Mouse (Mus musculus) heart, postnatal 0 days (tissue): ENCODE data around the gene Avil. TPM values are rescaled to one million over a fixed set of nuclear protein-coding genes. Genes with fewer than 3 reads are reported as not detected.

Source experiments
- ATAC-seq: fragments of 200-750 bp; cut with Nextera tagmentation; 2 replicates; pipeline ENCODE4 v1.8.0; 2017; ENCODE audit warnings: low read depth, moderate number of reproducible peaks, moderate library complexity; ENCODE audit not compliant: insufficient read depth
- DNase-seq: peaks from one replicate; pipeline ENCODE4 v3.0.0-alpha.2; 2016; ENCODE audit warnings: low spot score
- H3K27ac ChIP-seq: fragments of 300-500 bp; sonication (generic); 2 replicates; pipeline ENCODE4 v1.5.1; 2014; ENCODE audit warnings: low read depth, mild to moderate bottlenecking
- H3K27me3 ChIP-seq: fragments of 300-500 bp; sonication (generic); 2 replicates; pipeline ENCODE4 v1.6.1; 2014; ENCODE audit warnings: low read length, mixed read lengths; ENCODE audit not compliant: control insufficient read depth, insufficient read depth
- H3K36me3 ChIP-seq: fragments of 300-500 bp; sonication (generic); replicated peaks from 2 replicates; pipeline ENCODE4 v1.6.1; 2014; ENCODE audit warnings: low read length, mixed read lengths; ENCODE audit not compliant: control insufficient read depth, insufficient read depth
- H3K4me1 ChIP-seq: fragments of 300-500 bp; sonication (generic); 2 replicates; pipeline ENCODE4 v1.6.1; 2014; ENCODE audit warnings: antibody characterized with exemption; ENCODE audit not compliant: control insufficient read depth, insufficient read depth
- H3K4me2 ChIP-seq: fragments of 300-500 bp; sonication (generic); 2 replicates; pipeline ENCODE4 v1.6.1; 2014; ENCODE audit warnings: low read depth, mild to moderate bottlenecking, low read length, moderate library complexity
- H3K4me3 ChIP-seq: fragments of 300-500 bp; sonication (generic); 2 replicates; pipeline ENCODE4 v1.5.1; 2014; ENCODE audit warnings: low read depth, low read length
- H3K9ac ChIP-seq: fragments of 300-500 bp; sonication (generic); replicated peaks from 2 replicates; pipeline ENCODE4 v1.6.1; 2014; ENCODE audit warnings: low read depth, low read length, mixed read lengths
- H3K9me3 ChIP-seq: fragments of 300-500 bp; sonication (generic); replicated peaks from 2 replicates; pipeline ENCODE4 v1.6.1; 2016; ENCODE audit warnings: low read length; ENCODE audit not compliant: control insufficient read depth
- CTCF ChIP-seq: IDR thresholded peaks from 2 replicates; pipeline ENCODE4 v1.5.1; 2016; ENCODE audit warnings: antibody characterized with exemption, control low read depth, low read depth
- EP300 ChIP-seq: IDR thresholded peaks from 2 replicates; pipeline ENCODE4 v1.6.1; 2016; ENCODE audit warnings: antibody characterized with exemption, low read depth
- WGBS: fragments of 180-500 bp; shearing (Covaris S2); extraction: QIAGEN DNeasy Blood & Tissue Kit; methylation state at CpG from one replicate; pipeline ENCODE4 v1.1.7; 2014; 5-methylcytosine and 5-hydroxymethylcytosine counted together
- polyA plus RNA-seq: library from polyadenylated mRNA; unstranded; fragments of >200 nt; fragmentation: Nextera tagmentation; extraction: Ambion mirVana; gene quantifications from 2 replicates; pipeline ENCODE4 v1.2.1, GENCODE M21; 2015
- total RNA-seq: library from RNA; depleted of rRNA; stranded (reverse); fragments of >200 nt; gene quantifications from 2 replicates; pipeline ENCODE4 v1.2.3, GENCODE M21; 2014; ENCODE audit warnings: low replicate concordance

The Avil gene
- total and polyA plus RNA-seq, 2 experiments from 2014 or later = 0.04 to 0.07 TPM

DNA sequence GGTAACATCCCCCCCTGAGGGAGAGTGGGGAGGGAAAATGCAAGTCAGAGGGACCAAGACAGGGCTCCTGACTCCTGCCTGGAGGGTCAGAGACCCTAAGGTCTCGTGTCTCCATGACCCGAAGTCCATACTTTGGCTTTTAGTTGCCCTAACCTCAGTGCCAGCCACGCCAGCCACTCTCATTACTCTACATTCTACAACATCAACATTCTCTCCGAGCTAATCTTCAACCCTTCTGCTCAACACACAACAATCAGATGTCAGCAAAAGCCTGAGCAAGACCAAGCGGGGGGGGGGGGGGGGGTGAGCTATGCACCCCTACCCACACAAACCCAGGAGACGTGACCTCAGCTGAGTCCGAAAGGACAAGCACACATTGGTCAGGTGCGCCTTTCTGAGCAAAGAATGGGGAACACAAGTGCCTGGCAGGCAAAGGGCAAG, 32.8 kb downstream of the Avil start:
- Histone ChIP-seq H3K27ac (no peak overlapping the region), H3K4me1 (no peaks in the 10 kb centered on the region), H3K27me3 (no peaks in the 10 kb centered on the region), H3K4me2 (no peak overlapping the region), H3K36me3 (peaks cover 9% of the 10 kb centered on the region), H3K4me3 (no peak overlapping the region), H3K9me3 (no peaks in the 10 kb centered on the region), H3K9ac (no peak overlapping the region)
- DNase-seq = no peak
- TF ChIP-seq CTCF = no peak
- TF ChIP-seq EP300 = no peak
- ATAC-seq = no peak
- WGBS = 74% methylated on average over 8 of the region's 8 CpGs

DNA sequence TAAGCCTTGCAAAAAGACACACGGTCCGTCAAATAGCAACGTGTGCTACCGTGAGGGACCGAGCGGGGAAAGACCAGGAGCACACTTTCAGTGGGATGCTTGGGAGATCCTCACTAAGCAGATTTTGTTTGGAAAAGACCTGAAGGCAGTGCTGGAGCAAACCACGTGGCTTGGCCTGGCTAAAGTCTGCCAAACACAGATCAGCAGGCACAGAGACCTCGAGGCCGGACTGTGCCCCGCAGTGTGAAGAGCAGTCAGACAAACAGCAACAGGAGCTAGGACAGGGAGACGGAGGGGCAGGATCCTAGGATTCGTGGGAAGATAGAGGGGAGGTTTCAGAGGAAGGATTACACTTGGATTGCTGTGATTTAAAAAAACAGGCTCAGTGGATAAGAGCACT, 35.8 kb downstream of the Avil start:
- H3K9me3 ChIP-seq = no peaks in the 10 kb centered on the region
- H3K27me3 ChIP-seq = peaks cover 10% of the 10 kb centered on the region; the same call in 1 of the 2 replicates
- H3K27ac ChIP-seq = no peak overlapping the region
- 79% methylated on average over 12 of the region's 12 CpGs for WGBS
- H3K4me1 ChIP-seq = peaks cover 3% of the 10 kb centered on the region; the same call in 1 of the 2 replicates
- no peaks in the 10 kb centered on the region for H3K36me3 ChIP-seq
- ATAC-seq (no peak), DNase-seq (no peak)
- no peak overlapping the region for H3K9ac ChIP-seq
- no peak overlapping the region for H3K4me3 ChIP-seq
- no peak for TF ChIP-seq CTCF
- no peak for TF ChIP-seq EP300
- no peak overlapping the region for H3K4me2 ChIP-seq

DNA sequence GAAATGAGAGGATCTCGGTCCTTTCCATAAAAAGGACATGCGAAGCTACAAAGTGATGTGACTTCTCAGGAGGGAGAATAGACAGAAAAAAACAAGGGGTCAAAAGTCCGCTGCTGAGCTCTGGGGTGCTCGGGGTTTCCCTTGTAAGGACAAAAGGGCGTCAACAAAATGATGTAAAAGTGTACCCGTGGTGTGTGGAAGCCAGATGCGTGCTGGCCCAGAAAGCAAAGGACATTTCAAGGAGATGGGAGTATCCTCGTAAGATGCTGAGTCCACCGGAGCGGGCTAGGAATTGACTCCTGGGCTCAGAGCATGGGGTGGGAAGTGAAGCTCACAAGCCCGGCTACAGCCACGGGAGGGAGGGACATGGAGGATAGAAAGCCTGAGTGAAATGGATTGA, 37.1 kb downstream of the Avil start:
- H3K4me3 ChIP-seq = no peak overlapping the region
- H3K9ac ChIP-seq = no peak overlapping the region
- H3K9me3 ChIP-seq = no peaks in the 10 kb centered on the region
- no peak for ATAC-seq
- WGBS = 66% methylated on average over 12 of the region's 12 CpGs
- peaks cover 10% of the 10 kb centered on the region; the same call in 1 of the 2 replicates for H3K27me3 ChIP-seq
- no peak overlapping the region for H3K27ac ChIP-seq
- no peak for DNase-seq
- H3K4me2 ChIP-seq = no peak overlapping the region
- H3K4me1 ChIP-seq = peaks cover 11% of the 10 kb centered on the region; the same call in 1 of the 2 replicates
- TF ChIP-seq EP300 (no peak), CTCF (no peak)
- no peaks in the 10 kb centered on the region for H3K36me3 ChIP-seq

DNA sequence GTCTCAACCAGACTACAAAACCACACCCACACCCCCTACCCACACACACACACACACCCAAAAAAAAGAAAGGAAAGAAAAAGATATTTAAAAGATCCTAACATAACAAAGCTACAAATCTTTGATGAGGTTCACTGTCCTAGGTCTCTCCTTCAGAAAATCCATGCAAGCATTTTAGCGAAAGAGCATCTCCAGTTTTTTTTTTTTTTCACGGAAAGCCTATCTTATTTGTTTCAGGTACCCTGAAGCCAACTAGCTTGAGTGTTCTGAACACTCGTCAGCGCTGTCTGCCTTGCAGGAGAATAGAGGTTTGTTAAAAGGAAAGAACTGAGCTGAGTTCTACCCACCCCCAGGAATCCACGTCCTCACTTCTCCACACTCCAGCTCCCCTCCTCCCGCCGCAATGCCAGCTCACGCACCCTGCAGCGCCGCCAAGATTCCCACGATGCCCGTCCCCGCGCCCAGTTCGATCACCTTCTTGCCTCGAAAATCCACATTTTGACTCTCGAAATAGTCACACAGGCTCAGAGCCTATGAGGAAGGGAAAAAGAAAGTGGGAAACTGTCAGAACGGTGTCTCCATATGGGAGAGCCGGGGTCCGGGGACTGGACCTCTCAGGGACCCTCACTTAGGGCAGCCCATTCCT, 40.2 kb downstream of the Avil start:
- H3K27ac ChIP-seq = no peak overlapping the region
- 1% methylated on average over 20 of the region's 20 CpGs for WGBS
- H3K9me3 ChIP-seq = no peaks in the 10 kb centered on the region

DNA sequence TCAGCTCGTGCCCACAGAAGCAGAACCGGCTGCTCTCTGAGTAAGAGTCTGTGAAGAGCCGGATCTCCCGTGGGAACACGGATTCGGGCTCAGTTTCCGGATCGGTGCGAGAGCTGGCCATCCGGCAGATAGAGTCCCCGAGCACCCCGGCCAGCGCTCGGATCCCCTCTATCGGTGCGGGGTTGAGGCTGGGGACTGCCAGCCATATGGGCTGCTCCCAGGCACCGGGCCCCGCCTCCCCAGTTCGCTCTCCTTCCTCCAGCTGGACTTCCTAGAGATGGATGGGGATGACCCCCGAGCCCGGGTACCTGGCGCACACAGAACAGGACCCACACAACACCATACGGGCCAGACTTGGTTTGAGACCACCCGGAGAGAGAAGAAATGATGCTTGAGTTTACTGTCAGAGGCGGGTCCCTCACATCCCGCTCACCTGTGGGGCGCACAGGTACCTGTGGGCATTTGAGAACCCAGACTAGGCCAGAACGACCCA, 40.8 kb downstream of the Avil start, which contains the start of the genes Mettl1 and Eef1akmt3:
Gene Mettl1, plus strand, starts transcription at position 141 of the 493 bp plus-strand sequence.
Gene Eef1akmt3, minus strand, starts transcription at position 240 of the 493 bp plus-strand sequence.
- WGBS = under 1% methylated on average over 28 of the region's 28 CpGs
- Histone ChIP-seq H3K4me2 (peak within 1 kb of the TSS; percentile 96), H3K27me3 (peaks cover 10% of the 10 kb centered on the region; the same call in 1 of the 2 replicates), H3K4me1 (peaks cover 11% of the 10 kb centered on the region; the same call in 1 of the 2 replicates), H3K4me3 (peak within 1 kb of the TSS; percentile 79), H3K9me3 (no peaks in the 10 kb centered on the region), H3K36me3 (peaks cover 7% of the 10 kb centered on the region; the same call in 1 of the 2 replicates), H3K27ac (0 out of 2 replicates have a peak within 1 kb of the TSS, but pooled peaks have one; percentile 49), H3K9ac (peak within 1 kb of the TSS; percentile 49)
- DNase-seq (no peak), ATAC-seq (peak; percentile 39; the same call in 1 of the 2 replicates)
- TF ChIP-seq CTCF = no peak
- TF ChIP-seq EP300 = no peak

More for the DNA sequence above, 40.2 kb downstream of the Avil start:
- Histone ChIP-seq H3K4me3 (peak overlapping the region; percentile 79), H3K27me3 (peaks cover 10% of the 10 kb centered on the region; the same call in 1 of the 2 replicates), H3K36me3 (peaks cover 7% of the 10 kb centered on the region; the same call in 1 of the 2 replicates), H3K4me1 (peaks cover 11% of the 10 kb centered on the region; the same call in 1 of the 2 replicates), H3K4me2 (peak overlapping the region; percentile 96), H3K9ac (peak overlapping the region; percentile 49)
- no peak for DNase-seq
- no peak for TF ChIP-seq EP300
- TF ChIP-seq CTCF = no peak
- no peak for ATAC-seq
